Mouse (Mus musculus) heart, postnatal 0 days (tissue): ENCODE data around the gene Zbtb40. TPM values are rescaled to one million over a fixed set of nuclear protein-coding genes. Genes with fewer than 3 reads are reported as not detected.

Source experiments
- ATAC-seq: fragments of 200-750 bp; cut with Nextera tagmentation; 2 replicates; pipeline ENCODE4 v1.8.0; 2017; ENCODE audit warnings: low read depth, moderate number of reproducible peaks, moderate library complexity; ENCODE audit not compliant: insufficient read depth
- DNase-seq: peaks from one replicate; pipeline ENCODE4 v3.0.0-alpha.2; 2016; ENCODE audit warnings: low spot score
- H3K27ac ChIP-seq: fragments of 300-500 bp; sonication (generic); 2 replicates; pipeline ENCODE4 v1.5.1; 2014; ENCODE audit warnings: low read depth, mild to moderate bottlenecking
- H3K27me3 ChIP-seq: fragments of 300-500 bp; sonication (generic); 2 replicates; pipeline ENCODE4 v1.6.1; 2014; ENCODE audit warnings: low read length, mixed read lengths; ENCODE audit not compliant: control insufficient read depth, insufficient read depth
- H3K36me3 ChIP-seq: fragments of 300-500 bp; sonication (generic); replicated peaks from 2 replicates; pipeline ENCODE4 v1.6.1; 2014; ENCODE audit warnings: low read length, mixed read lengths; ENCODE audit not compliant: control insufficient read depth, insufficient read depth
- H3K4me1 ChIP-seq: fragments of 300-500 bp; sonication (generic); 2 replicates; pipeline ENCODE4 v1.6.1; 2014; ENCODE audit warnings: antibody characterized with exemption; ENCODE audit not compliant: control insufficient read depth, insufficient read depth
- H3K4me2 ChIP-seq: fragments of 300-500 bp; sonication (generic); 2 replicates; pipeline ENCODE4 v1.6.1; 2014; ENCODE audit warnings: low read depth, mild to moderate bottlenecking, low read length, moderate library complexity
- H3K4me3 ChIP-seq: fragments of 300-500 bp; sonication (generic); 2 replicates; pipeline ENCODE4 v1.5.1; 2014; ENCODE audit warnings: low read depth, low read length
- H3K9ac ChIP-seq: fragments of 300-500 bp; sonication (generic); replicated peaks from 2 replicates; pipeline ENCODE4 v1.6.1; 2014; ENCODE audit warnings: low read depth, low read length, mixed read lengths
- H3K9me3 ChIP-seq: fragments of 300-500 bp; sonication (generic); replicated peaks from 2 replicates; pipeline ENCODE4 v1.6.1; 2016; ENCODE audit warnings: low read length; ENCODE audit not compliant: control insufficient read depth
- CTCF ChIP-seq: IDR thresholded peaks from 2 replicates; pipeline ENCODE4 v1.5.1; 2016; ENCODE audit warnings: antibody characterized with exemption, control low read depth, low read depth
- EP300 ChIP-seq: IDR thresholded peaks from 2 replicates; pipeline ENCODE4 v1.6.1; 2016; ENCODE audit warnings: antibody characterized with exemption, low read depth
- WGBS: fragments of 180-500 bp; shearing (Covaris S2); extraction: QIAGEN DNeasy Blood & Tissue Kit; methylation state at CpG from one replicate; pipeline ENCODE4 v1.1.7; 2014; 5-methylcytosine and 5-hydroxymethylcytosine counted together
- polyA plus RNA-seq: library from polyadenylated mRNA; unstranded; fragments of >200 nt; fragmentation: Nextera tagmentation; extraction: Ambion mirVana; gene quantifications from 2 replicates; pipeline ENCODE4 v1.2.1, GENCODE M21; 2015
- total RNA-seq: library from RNA; depleted of rRNA; stranded (reverse); fragments of >200 nt; gene quantifications from 2 replicates; pipeline ENCODE4 v1.2.3, GENCODE M21; 2014; ENCODE audit warnings: low replicate concordance; rRNA removed

Gene Zbtb40
- total and polyA plus RNA-seq, 2 experiments from 2014 or later: 1.1 to 6.8 TPM

DNA sequence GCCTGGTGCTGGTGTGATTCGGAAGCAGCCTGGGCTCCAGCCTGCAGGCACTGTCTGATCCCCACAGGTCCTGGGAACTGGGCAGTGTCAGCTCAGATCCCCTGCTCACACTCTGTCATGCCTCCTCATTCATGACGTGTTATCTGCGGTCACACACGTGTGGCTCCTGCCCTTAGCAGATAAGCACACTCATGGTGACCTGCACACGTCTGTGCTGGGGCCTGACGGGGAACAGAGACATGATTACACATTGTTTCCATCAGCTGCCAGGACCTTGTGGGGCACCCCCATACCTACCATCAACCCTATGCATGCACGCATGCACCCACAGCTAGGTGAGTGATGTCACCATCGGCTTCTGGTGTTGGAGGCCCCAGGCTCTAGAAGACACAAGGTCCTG, 118.1 kb downstream of the Zbtb40 start:
- ATAC-seq (no peak), DNase-seq (no peak)
- WGBS: 46% methylated on average over 8 of the region's 8 CpGs
- Histone ChIP-seq H3K36me3 (no peaks in the 10 kb centered on the region), H3K9ac (no peak overlapping the region), H3K27ac (no peak overlapping the region), H3K4me1 (no peaks in the 10 kb centered on the region), H3K4me3 (no peak overlapping the region), H3K9me3 (no peaks in the 10 kb centered on the region), H3K4me2 (no peak overlapping the region), H3K27me3 (peaks cover 63% of the 10 kb centered on the region)
- TF ChIP-seq EP300 (no peak), CTCF (no peak)

Other genes with a start within 250 kb of the Zbtb40 start
- gene Ephb2, start 212.8 kb downstream of the Zbtb40 start, total RNA-seq: 6.4 and 10.2 TPM in 2 replicates
- 0.19 and 0.23 TPM in 2 replicates for gene Ephb2, start 212.8 kb downstream of the Zbtb40 start, polyA plus RNA-seq
- gene C1qb, start 162.6 kb downstream of the Zbtb40 start, total RNA-seq: 38.7 and 64.1 TPM in 2 replicates
- gene C1qb, start 162.6 kb downstream of the Zbtb40 start, polyA plus RNA-seq: 37.2 and 39.8 TPM in 2 replicates
- 31.1 and 49.2 TPM in 2 replicates for gene C1qc, start 155.7 kb downstream of the Zbtb40 start, total RNA-seq
- 19.3 and 22.4 TPM in 2 replicates for gene C1qc, start 155.7 kb downstream of the Zbtb40 start, polyA plus RNA-seq
- 40.9 and 50.6 TPM in 2 replicates for gene C1qa, start 150.0 kb downstream of the Zbtb40 start, total RNA-seq
- 25.9 and 27.6 TPM in 2 replicates for gene C1qa, start 150.0 kb downstream of the Zbtb40 start, polyA plus RNA-seq
- 0.08 and 0.19 TPM in 2 replicates for gene Epha8, start 92.0 kb downstream of the Zbtb40 start, total RNA-seq
- not detected in 2 replicates for gene Epha8, start 92.0 kb downstream of the Zbtb40 start, polyA plus RNA-seq
- gene Wnt4, start 228.7 kb upstream of the Zbtb40 start, total RNA-seq: 0.58 and 2.9 TPM in 2 replicates
- 0.29 and 0.36 TPM in 2 replicates for gene Wnt4, start 228.7 kb upstream of the Zbtb40 start, polyA plus RNA-seq